Mouse (Mus musculus) embryonic facial prominence, embryonic 13.5 days (tissue): ENCODE data around the gene Camk2g. TPM values are rescaled to one million over a fixed set of nuclear protein-coding genes. Genes with fewer than 3 reads are reported as not detected.

ENCODE experiments used
- ATAC-seq: fragments of 200-750 bp; cut with Nextera tagmentation; 2 replicates; pipeline ENCODE4 v1.8.0; 2017; ENCODE audit warnings: low read depth; ENCODE audit not compliant: insufficient number of reproducible peaks, insufficient read depth, low FRiP score, low TSS enrichment
- H3K27ac ChIP-seq: fragments of 300-500 bp; sonication (generic); 2 replicates; pipeline ENCODE4 v1.5.1; 2015; ENCODE audit warnings: moderate library complexity, mild to moderate bottlenecking, inconsistent platforms
- H3K27me3 ChIP-seq: fragments of 300-500 bp; sonication (generic); 2 replicates; pipeline ENCODE4 v1.6.1; 2015; ENCODE audit warnings: mild to moderate bottlenecking, inconsistent platforms
- H3K36me3 ChIP-seq: fragments of 300-500 bp; sonication (generic); 2 replicates; pipeline ENCODE4 v1.6.1; 2015; ENCODE audit warnings: mild to moderate bottlenecking, inconsistent platforms
- H3K4me1 ChIP-seq: fragments of 300-500 bp; sonication (generic); 2 replicates; pipeline ENCODE4 v1.6.1; 2015; ENCODE audit warnings: inconsistent platforms
- H3K4me2 ChIP-seq: fragments of 300-500 bp; sonication (generic); 2 replicates; pipeline ENCODE4 v1.6.1; 2015; ENCODE audit warnings: moderate library complexity, mild to moderate bottlenecking, inconsistent platforms
- H3K4me3 ChIP-seq: fragments of 300-500 bp; sonication (generic); 2 replicates; pipeline ENCODE4 v1.5.1; 2015; ENCODE audit warnings: mild to moderate bottlenecking, inconsistent platforms
- H3K9ac ChIP-seq: fragments of 300-500 bp; sonication (generic); 2 replicates; pipeline ENCODE4 v1.6.1; 2015; ENCODE audit warnings: mild to moderate bottlenecking, inconsistent platforms
- H3K9me3 ChIP-seq: fragments of 300-500 bp; sonication (generic); 2 replicates; pipeline ENCODE4 v1.6.1; 2016; ENCODE audit warnings: inconsistent platforms
- WGBS: fragments of 180-500 bp; shearing (Covaris S2); methylation state at CpG from one replicate; pipeline ENCODE4 v1.1.7; 2015; ENCODE audit warnings: mixed read lengths; 5-methylcytosine and 5-hydroxymethylcytosine counted together
- polyA plus RNA-seq: library from polyadenylated mRNA; unstranded; fragments of >200 nt; fragmentation: Nextera tagmentation; extraction: Ambion mirVana; gene quantifications from 2 replicates; pipeline ENCODE4 v1.2.1, GENCODE M21; 2015

Camk2g gene
- polyA plus RNA-seq, 1 experiment from 2014 or later: 62.6 TPM

DNA sequence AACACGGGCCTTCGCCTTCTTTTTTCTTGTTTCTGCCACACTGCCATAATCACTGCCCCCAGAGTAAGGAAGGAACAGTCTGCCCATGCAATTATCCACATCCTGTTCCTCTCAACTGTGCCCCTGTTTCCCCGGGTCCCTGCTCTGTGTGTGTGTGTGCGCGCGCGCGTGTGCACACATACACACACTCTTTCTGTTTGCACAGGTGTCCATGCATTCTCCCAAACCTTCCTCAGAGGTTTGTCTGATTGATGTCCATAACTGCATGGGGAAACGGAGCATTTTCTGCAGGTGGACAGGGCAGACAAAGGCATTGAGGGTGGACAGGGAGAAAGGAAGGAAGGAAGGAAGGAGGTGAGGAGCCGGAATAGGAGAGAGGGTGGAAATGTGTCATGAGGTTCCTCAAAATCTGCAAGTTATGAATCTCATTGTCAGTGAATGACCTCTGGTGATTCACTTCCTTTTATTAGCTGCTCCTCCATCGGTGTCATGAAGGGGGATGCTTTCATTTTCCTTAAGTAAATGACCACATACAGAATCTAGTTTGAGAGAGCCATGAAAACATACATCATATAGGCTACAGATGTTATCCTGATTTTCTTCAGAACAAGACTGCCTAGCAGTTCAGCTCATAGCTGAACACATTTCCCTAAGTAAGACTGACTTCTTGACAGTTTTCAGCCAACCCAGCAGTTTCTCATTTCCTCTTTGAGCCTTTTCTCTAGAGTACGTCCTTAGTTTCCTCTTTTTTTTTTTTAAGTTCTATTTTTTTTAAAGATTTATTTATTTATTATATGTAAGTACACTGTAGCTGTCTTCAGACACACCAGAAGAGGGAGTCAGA is 35.9 kb upstream of the Camk2g start:
- Histone ChIP-seq H3K4me2 (no peak overlapping the region), H3K4me1 (0 out of 2 replicates have a peak, but pooled peaks cover 3% of the 10 kb centered on the region), H3K9ac (no peak overlapping the region), H3K27me3 (no peaks in the 10 kb centered on the region), H3K4me3 (no peak overlapping the region), H3K9me3 (no peaks in the 10 kb centered on the region), H3K27ac (no peak overlapping the region), H3K36me3 (no peaks in the 10 kb centered on the region)
- 71% methylated on average over 12 of the region's 12 CpGs for WGBS
- ATAC-seq: no peak

DNA sequence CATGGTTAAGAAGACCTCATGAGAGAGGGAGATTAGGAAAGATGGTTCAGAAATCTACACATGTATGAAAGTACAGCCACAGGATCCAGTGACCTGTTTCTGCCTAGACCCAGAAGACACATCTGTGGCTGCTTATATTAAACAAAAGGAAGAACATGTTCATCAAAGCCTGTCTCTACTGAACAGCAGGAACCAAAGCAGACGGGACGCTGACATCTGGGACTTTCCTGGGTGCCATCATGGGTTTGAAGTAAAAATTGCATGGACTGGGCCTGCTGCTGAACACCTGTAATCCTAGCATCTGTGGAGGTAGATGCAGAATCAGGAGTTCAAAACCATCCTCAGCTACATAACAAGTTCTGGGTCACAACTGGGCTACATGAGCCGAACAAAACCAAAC is 34.6 kb upstream of the Camk2g start:
- WGBS: 76% methylated on average over 3 of the region's 3 CpGs
- no peak overlapping the region for H3K4me2 ChIP-seq
- H3K9ac ChIP-seq: no peak overlapping the region
- H3K27me3 ChIP-seq: no peaks in the 10 kb centered on the region
- no peaks in the 10 kb centered on the region for H3K9me3 ChIP-seq
- 0 out of 2 replicates have a peak, but pooled peaks cover 3% of the 10 kb centered on the region for H3K4me1 ChIP-seq
- H3K36me3 ChIP-seq: no peaks in the 10 kb centered on the region
- no peak overlapping the region for H3K4me3 ChIP-seq
- no peak overlapping the region for H3K27ac ChIP-seq
- no peak for ATAC-seq

DNA sequence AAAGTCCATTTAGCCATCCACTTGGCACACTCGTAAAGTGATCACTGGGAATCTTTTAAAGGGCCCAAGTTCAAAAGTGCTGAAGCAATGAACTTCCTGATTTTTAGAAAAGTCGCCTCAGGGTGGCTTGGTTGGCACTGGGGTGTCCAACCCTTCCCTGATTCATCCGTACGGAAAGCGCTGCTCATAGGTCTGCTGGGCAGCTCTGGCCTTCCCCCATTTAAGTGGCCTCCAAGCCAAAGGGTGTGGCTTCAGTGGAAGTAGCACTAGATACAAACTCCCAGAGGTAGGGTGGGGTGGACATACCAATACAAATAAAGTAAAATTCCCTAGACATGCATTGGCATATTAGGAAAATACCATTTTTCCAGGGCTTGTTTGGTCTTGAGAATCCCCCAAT is 33.6 kb upstream of the Camk2g start:
- Histone ChIP-seq H3K4me2 (no peak overlapping the region), H3K9ac (no peak overlapping the region), H3K27me3 (no peaks in the 10 kb centered on the region), H3K4me1 (0 out of 2 replicates have a peak, but pooled peaks cover 3% of the 10 kb centered on the region), H3K9me3 (no peaks in the 10 kb centered on the region), H3K4me3 (no peak overlapping the region), H3K27ac (no peak overlapping the region), H3K36me3 (no peaks in the 10 kb centered on the region)
- ATAC-seq: no peak
- 86% methylated on average over 5 of the region's 5 CpGs for WGBS

DNA sequence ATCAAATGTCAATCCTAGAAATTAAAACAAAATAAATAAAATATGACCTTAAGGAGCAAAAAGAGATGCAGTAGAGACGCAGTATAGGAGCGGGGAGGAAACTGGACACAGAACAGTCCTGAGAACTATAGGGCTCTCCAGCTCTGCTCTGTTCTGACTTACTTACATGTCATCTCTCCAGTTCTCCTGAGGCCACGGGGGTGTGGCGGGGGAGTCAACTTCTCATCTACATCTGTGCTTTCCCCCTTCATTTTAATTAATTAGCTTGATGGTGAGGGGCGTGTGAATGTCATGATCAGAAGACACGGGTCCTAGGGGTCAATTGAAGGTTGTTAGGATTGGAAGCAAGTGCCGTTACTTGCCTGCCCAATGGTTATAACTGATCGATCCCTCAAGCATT is 33.2 kb upstream of the Camk2g start:
- Histone ChIP-seq H3K4me3 (no peak overlapping the region), H3K4me2 (no peak overlapping the region), H3K9ac (no peak overlapping the region), H3K4me1 (0 out of 2 replicates have a peak, but pooled peaks cover 3% of the 10 kb centered on the region), H3K36me3 (no peaks in the 10 kb centered on the region), H3K9me3 (no peaks in the 10 kb centered on the region), H3K27me3 (no peaks in the 10 kb centered on the region), H3K27ac (no peak overlapping the region)
- 75% methylated on average over 8 of the region's 8 CpGs for WGBS
- no peak for ATAC-seq

DNA sequence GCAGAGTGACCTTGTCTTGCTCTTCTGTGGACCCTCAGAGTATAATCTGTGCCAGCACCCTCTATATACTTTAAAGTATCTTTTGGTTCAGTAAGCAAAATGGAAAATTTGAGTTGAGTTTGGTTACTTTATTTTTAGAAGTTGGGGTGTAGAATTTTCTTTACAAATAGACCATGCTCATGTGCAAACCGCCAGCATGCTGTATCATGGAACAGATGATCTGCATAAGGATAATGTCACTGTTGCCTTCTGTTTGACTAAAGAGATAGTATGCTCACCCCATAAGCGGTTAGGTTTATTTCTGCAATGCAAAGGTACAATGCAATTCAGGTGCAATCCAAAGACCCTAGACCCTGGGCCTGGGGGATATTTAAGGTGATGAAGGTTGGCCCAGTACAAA is 31.6 kb upstream of the Camk2g start:
- no peak for ATAC-seq
- Histone ChIP-seq H3K9me3 (no peaks in the 10 kb centered on the region), H3K4me3 (no peak overlapping the region), H3K27ac (no peak overlapping the region), H3K27me3 (no peaks in the 10 kb centered on the region), H3K9ac (no peak overlapping the region), H3K4me1 (no peaks in the 10 kb centered on the region), H3K36me3 (no peaks in the 10 kb centered on the region), H3K4me2 (no peak overlapping the region)
- WGBS: 88% methylated on average over 2 of the region's 2 CpGs

DNA sequence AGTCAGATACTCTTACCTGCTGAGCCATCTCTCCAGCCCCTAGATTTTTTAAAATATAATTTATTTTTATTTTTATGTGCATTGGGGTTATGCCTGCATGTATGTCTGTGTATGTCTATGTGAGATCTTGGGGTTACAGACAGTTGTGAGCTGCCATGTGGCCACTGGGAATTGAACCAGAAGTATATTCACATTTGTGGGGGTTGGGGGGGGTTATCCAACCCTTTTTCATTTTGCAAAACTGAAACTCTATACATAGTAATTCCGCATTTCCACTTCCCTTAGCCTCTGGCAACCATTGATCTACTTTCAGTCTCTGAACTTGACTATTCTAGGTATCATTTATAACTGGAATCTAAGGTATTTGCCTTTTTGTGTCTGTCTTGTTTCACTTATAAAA is 30.6 kb upstream of the Camk2g start:
- WGBS: 64% methylated on average over 1 of the region's 1 CpGs
- Histone ChIP-seq H3K27me3 (no peaks in the 10 kb centered on the region), H3K9me3 (no peaks in the 10 kb centered on the region), H3K36me3 (no peaks in the 10 kb centered on the region), H3K4me2 (no peak overlapping the region), H3K4me1 (no peaks in the 10 kb centered on the region), H3K27ac (no peak overlapping the region), H3K4me3 (no peak overlapping the region), H3K9ac (no peak overlapping the region)
- no peak for ATAC-seq

DNA sequence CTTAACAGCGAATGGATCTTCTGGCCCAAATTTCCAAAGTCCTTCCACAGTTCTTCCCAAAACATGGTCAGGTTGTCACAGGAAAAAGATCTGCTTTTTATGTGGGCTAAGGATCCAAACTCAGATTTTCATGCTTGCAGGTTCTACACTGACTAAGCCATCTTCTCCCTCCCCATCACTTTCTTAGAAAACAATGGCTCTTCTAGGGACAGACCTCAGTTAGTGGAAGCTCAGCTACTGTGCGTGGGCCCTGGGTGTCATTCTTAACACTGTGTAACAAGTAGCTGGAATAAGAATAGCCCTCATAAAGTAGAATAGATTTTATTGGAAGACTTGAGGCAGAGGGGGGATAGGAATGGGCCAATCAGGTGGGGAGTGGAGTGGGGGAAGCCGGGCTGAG is 21.6 kb upstream of the Camk2g start:
- Histone ChIP-seq H3K36me3 (no peaks in the 10 kb centered on the region), H3K27me3 (no peaks in the 10 kb centered on the region), H3K4me3 (no peak overlapping the region), H3K4me1 (no peaks in the 10 kb centered on the region), H3K9me3 (peaks cover 11% of the 10 kb centered on the region), H3K27ac (no peak overlapping the region), H3K9ac (no peak overlapping the region), H3K4me2 (no peak overlapping the region)
- ATAC-seq: no peak
- WGBS: 87% methylated on average over 3 of the region's 3 CpGs

DNA sequence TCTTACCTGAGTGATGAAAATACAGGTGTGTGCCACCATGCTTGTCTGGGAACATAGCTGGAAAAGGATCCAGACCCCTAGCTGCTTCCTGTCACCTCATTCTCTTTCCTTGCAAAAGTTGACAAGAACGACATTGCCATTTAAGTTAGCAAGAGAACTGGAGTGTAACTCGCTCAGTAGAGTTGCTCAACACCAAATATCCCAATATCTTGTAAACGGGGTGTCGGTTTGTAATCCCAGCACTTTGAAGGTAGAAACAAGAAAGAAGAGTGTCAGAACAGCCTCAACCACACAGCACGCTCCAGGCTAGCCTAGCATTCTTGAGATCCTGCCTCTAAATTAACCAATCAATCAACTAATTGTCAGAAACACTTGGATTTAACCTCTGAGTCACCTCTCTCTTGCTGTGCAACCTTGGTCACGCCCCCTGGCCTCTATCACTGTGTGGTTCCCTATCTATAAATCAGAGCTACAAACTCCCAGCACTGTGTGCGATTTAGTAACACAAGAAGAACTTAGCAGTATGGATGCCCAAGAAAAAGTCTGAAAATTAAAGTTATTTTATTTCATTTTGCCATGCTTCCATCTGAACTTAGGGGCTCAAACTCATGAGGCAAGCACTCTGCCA is 18.0 kb upstream of the Camk2g start:
- Histone ChIP-seq H3K4me3 (no peak overlapping the region), H3K4me1 (no peaks in the 10 kb centered on the region), H3K36me3 (no peaks in the 10 kb centered on the region), H3K27ac (no peak overlapping the region), H3K4me2 (no peak overlapping the region), H3K9ac (no peak overlapping the region), H3K27me3 (no peaks in the 10 kb centered on the region), H3K9me3 (peaks cover 7% of the 10 kb centered on the region)
- WGBS: 70% methylated on average over 7 of the region's 7 CpGs
- ATAC-seq: no peak

DNA sequence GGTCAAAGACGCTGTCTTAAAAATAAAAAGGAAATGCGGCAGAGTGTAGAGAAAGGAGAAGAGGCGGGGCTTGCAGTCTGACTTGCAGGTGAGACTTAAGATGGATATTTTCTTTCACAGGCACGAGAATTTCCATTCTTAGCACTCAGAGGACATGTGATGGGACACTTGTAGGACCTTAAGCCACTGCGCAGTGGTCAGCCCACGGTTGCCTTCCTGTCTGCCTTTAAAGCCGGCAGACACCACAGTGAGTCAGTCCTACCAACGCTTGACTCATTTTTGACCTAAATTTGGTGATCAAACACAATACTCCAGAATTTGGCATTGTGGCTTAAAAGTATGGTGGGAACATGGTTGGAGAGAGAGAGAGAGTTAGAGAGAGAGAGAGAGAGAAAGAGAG is 17.3 kb upstream of the Camk2g start:
- Histone ChIP-seq H3K4me3 (no peak overlapping the region), H3K36me3 (no peaks in the 10 kb centered on the region), H3K4me1 (peaks cover 3% of the 10 kb centered on the region; the same call in 1 of the 2 replicates), H3K27ac (no peak overlapping the region), H3K9ac (no peak overlapping the region), H3K4me2 (no peak overlapping the region), H3K9me3 (peaks cover under 1% of the 10 kb centered on the region; the same call in 1 of the 2 replicates), H3K27me3 (no peaks in the 10 kb centered on the region)
- 86% methylated on average over 8 of the region's 8 CpGs for WGBS
- ATAC-seq: no peak

DNA sequence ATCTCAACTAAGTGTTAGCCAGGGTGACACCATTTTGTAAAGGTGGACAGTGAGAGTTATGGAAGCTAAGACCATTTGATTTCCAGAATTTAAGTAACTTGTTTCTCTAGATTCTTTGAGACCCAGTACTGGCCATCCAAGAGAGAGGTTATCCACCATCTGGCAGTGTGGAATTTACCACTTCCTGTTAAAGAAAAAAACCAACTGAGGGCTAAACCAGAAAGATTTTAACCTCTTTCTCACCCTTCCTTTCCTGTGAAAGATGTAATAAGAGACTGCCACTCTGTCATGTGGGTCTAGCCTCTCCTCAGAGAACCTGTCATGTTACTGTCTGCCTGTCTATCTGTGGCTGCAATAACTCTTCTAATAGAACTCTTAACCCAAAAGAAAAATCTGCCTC is 15.9 kb upstream of the Camk2g start:
- Histone ChIP-seq H3K4me2 (no peak overlapping the region), H3K9me3 (no peaks in the 10 kb centered on the region), H3K9ac (no peak overlapping the region), H3K27me3 (no peaks in the 10 kb centered on the region), H3K27ac (no peak overlapping the region), H3K4me1 (peaks cover 17% of the 10 kb centered on the region), H3K4me3 (no peak overlapping the region), H3K36me3 (no peaks in the 10 kb centered on the region)
- no peak for ATAC-seq

DNA sequence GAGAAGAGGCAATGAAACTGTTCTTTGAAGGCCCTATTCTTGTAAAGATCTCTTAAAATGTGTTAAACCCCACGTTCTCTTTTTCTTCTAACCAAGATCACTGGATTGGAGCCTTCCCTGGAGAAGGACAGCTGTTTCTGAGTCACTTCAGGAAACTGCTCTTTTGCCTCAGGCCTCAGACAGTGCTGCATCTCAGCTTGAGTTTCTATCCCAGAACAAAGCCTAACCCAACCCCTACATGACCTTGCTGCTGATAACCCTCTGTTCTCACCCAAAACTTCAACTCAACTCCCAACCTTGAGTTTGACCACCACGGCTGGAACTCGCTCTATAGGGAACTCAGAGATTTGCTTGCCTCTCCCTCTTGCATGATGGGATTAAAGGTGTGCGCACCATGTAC is 15.5 kb upstream of the Camk2g start:
- Histone ChIP-seq H3K36me3 (no peaks in the 10 kb centered on the region), H3K4me3 (no peak overlapping the region), H3K4me2 (no peak overlapping the region), H3K27ac (no peak overlapping the region), H3K27me3 (no peaks in the 10 kb centered on the region), H3K4me1 (peaks cover 21% of the 10 kb centered on the region), H3K9me3 (no peaks in the 10 kb centered on the region), H3K9ac (no peak overlapping the region)
- ATAC-seq: no peak
- 77% methylated on average over 4 of the region's 4 CpGs for WGBS
